Mouse (Mus musculus) cerebellum, postnatal 14 days (tissue): ENCODE data around the gene Ttll5.

Experiments
- DNase-seq, 2 experiments: peaks; one replicate each; pipeline ENCODE4 v3.0.0; 2021; ENCODE audit warnings: mixed read lengths in 2 of 2

Ttll5 gene

DNA sequence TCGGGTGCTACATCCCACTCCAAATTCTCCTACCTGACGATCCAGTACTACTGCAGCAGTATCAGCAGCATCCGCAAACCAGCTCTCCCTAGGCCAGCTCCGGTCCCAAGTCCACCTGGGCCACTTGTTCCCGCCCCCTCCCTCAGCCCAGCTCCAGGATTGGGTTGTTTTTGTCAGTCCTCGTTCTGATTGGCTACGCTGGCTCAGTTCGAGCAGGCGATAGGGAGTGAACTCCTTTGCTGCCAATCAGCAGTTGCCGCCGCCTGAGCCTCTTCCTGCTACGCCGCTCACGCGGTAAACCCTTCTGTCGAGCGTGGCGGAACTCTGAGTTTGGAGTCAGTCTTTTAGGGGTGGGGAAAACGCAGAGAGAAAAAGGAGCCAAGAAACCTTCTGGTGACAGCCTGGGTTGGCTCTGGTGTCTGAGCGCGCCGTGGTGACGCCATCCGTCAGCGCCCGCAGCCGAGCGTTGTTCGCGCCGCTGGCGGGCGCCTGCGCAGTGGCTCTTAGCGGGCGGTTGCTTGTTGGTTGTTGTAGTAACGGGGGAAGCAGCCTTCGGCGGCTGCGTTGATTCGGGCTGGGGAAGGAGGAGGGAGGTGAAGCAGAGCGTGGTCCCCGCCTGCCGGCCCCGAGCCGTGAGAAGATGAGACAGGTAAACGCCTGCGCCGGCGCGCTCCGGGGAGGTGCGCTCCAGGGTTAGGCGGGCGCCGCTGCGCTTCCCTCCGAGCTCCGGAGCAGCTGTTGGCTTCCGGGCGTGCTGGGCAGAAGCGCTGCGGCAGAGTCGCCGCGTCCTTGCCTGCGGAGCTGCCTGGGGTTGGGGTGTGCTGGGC is at the start of gene Ttll5, which contains the start of gene Erg28:
TSS of gene Ttll5 (plus strand) at position 222 of the 827 bp plus-strand sequence.
TSS of gene Erg28 (minus strand) at position 113 of the 827 bp plus-strand sequence.
- DNase-seq, result peak; percentile 96 to 98

- DNase-seq, result no peak
These were observed 45.5 kb upstream of the Ttll5 start for GRCm38 (mm10) chr12:85778962-85779361.

DNA sequence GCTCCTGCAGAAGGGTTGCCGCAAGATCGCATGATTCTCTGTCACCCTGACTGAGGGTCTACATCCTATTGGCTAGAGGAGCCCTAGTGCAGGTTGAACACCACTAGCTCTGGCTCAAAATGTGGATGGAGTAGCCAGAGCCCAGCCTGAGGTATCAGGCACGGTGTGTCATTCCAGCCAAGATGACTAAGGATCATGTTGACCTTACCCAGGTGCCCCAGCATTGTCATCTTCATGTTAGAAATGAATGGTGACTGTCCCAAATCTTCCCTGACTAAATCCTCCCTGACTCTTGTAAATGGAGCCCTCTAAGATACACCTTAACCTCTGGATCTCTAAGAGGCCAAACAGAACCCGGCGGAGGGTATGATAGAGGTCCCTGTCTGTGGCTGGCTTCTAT is 44.8 kb upstream of the Ttll5 start:
- DNase-seq, result no peak

GRCm38 (mm10) chr12:85781606-85782005 is 42.9 kb upstream of the Ttll5 start:
- DNase-seq, result no peak

GRCm38 (mm10) chr12:85784916-85785815 is 39.3 kb upstream of the Ttll5 start:
- DNase-seq, result no peak

GRCm38 (mm10) chr12:85792158-85792557 is 32.3 kb upstream of the Ttll5 start:
- DNase-seq, result peak in 1 of 2 experiments; percentile 21

DNA sequence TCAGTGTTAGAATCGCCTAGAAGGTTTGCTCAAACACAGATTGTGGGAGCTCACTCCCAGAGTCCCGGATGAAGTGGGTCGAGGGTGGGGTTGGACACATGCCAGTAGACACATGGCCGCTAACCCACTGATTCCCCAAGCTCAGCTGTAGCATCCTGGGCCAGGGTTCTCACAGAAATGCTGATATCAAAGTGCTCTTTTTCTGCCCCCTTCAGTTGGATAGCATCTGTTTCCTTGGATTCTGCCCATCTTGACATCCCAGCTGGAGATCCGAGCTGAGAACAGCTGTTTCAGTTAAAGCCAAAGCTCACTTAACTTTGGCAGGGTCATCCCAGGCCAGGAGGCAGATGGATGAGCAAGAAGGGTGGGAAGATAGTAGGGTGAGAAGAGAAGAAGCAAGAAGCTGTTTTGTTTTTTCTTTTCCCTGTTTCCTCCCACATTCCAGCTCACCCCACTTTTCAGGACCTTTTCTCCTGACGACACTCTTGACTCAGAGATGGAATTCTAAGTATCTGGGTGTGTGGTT is 31.6 kb upstream of the Ttll5 start:
- peak; percentile 62 to 69 for DNase-seq

DNA sequence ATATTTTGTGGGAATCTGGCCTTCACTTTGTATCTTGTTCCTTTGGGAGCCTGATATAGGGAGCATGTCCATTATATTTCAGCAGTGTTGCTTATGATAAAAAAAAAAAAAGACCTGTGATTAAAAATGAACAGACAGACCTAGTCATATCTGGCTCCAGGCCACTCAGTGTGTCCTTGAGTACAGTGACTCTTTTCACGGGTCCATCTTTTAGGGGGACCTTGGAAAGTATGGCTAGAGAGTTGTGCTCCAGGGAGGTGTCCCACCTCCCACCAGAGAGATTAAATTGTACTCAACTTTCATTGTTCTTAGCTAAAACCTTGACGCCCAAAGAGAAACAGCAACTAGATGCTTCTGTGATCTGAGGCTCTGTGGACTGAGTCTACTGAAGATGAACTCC is 30.4 kb upstream of the Ttll5 start:
- DNase-seq, result no peak

- peak; percentile 32 to 42 for DNase-seq
These were observed 28.9 kb upstream of the Ttll5 start for GRCm38 (mm10) chr12:85795551-85795950.

DNA sequence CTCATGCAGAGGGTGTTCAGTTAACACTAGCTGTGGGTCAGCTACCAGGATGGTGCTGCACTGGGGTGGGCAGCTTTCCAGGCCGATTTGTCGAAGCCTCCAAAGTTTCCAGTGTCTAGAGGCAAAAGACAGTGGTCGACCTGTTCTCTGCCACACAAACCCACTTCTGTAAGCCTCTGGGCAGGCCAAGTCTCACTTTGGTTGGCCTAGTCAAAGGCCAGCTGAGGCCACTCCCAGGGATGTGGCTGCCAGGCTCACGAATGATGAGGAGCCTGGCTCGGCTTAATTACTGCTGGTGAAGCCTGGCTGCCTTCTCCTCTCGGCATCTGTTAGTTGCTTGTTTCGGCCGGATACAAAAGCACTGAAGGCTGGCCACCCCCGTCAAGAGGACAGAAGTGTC is 24.4 kb upstream of the Ttll5 start:
- peak; percentile 34 to 41 for DNase-seq

GRCm38 (mm10) chr12:85809726-85810125 is 14.7 kb upstream of the Ttll5 start:
- DNase-seq, result no peak

DNA sequence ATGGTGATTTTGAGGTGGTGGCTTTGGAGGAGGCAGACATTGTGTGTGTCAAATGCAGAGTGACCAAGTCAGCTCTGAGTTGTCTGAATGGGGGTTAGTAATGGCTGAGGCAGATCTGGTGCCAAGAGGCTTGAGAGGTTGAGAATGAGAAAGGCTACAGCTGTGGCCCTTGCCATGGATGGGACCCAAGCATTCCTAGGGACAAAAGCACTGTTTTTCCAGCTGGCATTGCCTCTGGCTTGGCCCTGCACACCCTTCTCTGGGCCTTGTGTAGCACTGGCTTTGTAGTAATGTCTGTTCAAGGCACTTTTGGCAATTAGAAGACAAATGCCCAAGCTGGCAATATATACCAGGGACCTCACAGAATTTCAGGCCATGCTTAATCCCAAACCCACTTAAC is 13.5 kb upstream of the Ttll5 start:
- DNase-seq, result no peak

GRCm38 (mm10) chr12:85811676-85812075 is 12.8 kb upstream of the Ttll5 start:
- no peak for DNase-seq

- DNase-seq, result no peak
These were observed 10.9 kb upstream of the Ttll5 start for GRCm38 (mm10) chr12:85813599-85813998.

GRCm38 (mm10) chr12:85822051-85822450 is 2.4 kb upstream of the Ttll5 start:
- DNase-seq, result no peak

DNA sequence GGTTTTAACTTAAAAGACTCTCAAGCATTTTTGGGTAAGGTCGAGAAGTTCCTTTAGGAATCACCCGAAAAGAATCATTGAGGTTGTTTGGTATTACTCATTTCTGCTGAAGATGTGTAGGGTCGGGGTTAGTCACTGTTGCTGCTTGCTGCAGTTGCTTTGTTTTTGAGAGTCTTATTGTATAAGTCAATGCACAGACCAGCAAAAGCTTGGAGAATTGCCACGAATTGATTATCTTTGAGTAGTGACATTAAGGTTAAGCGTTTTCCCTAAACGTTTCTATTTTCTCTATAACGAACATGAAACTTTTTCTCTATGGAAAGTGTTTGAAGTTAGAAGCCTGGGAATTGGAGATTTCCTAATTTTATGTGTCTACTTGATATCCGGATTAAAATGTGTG is 902 bp downstream of the Ttll5 start:
- DNase-seq, result no peak

DNA sequence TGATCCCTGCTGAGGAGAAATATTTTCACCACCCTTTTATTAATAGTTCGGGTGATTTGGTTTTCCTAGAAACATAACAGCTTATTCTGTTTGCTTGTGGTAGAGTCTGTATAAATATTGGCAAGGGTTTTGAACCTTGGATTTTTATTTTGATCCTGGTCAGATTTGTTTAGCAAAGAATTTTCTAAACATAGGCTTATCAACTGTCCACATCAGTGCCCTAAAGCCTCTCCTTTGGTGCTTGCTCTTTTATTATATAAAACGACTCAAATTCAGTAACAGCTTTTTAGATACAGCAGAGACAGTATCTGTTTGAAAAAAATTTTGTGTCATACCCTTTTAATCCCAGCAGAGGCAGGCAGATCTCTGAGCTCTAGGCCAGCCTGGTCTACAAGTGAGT is 1.4 kb downstream of the Ttll5 start:
- DNase-seq, result no peak

DNA sequence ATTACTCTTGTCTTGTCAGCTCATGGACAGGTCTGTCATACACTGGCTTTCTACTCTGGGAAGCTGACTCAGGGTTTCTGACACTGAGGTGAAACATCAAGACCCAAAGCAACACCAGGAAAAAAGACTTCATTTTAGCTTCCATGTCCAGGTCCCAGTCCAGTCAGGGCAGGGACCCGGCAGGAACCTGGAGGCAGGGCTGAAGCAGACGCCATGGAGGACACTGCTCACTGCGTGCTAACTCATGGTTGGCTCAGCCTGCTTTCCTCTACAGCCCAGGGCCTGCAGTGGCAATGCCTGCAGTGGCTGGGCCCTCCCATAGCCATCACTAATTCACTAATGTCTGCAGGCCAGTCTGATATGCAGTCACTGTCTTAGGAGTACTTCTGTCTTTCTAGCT is 4.4 kb downstream of the Ttll5 start:
- DNase-seq, result no peak

GRCm38 (mm10) chr12:85829866-85830265 is 5.4 kb downstream of the Ttll5 start:
- no peak for DNase-seq

- DNase-seq, result peak; percentile 42 to 47
These were observed 6.2 kb downstream of the Ttll5 start for GRCm38 (mm10) chr12:85830691-85831090.

DNA sequence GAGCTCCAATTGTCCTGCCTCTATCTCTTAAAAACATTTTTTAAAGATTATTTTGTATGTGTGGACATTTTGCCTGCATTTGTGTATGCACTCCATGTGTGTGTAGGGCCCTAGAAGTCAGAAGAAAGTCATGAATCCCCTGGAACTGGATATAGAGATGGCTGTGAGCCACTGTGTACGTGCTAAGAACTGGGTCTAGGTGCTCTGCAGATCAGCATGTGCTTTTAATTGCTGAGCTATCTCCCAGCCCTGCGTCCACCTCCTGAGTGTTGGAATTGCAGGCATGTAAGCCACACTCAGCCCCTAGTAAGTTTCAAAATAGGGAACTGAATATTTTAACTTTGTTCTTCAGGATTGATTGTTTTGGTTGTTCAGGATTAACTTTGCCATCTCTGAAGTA is 10.1 kb downstream of the Ttll5 start:
- DNase-seq, result no peak

DNA sequence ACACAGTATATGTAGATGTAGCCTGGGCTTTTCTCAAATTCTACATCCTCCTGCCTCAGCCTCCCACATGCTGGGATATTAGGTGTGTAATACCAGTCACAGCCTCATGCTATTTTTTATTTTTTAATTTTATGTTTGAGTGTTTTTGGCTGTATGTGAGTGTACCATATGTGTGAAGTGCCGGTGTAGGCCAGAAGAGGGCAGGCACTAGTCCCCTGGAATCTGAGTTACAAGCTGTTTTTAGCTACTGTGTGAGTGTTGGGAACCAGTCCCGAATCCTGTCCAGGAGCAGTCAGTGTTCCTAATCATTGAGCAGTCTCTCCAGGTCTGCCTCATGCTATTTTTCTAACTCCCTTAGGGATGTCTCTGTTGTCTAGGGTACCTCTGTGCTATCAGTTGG is 13.3 kb downstream of the Ttll5 start:
- no peak for DNase-seq

- no peak for DNase-seq
These were observed 15.0 kb downstream of the Ttll5 start for GRCm38 (mm10) chr12:85839371-85840000.
